Mouse (Mus musculus) kidney, postnatal 0 days (tissue): ENCODE measurements around the gene Gck. TPM values are rescaled to one million over a fixed set of nuclear protein-coding genes. Genes with fewer than 3 reads are reported as not detected.
A peak's percentile ranks its signal among the peaks of the same experiment; 100 is the strongest.

ENCODE experiments used
- ATAC-seq: fragments of 200-750 bp; cut with Nextera tagmentation; replicated peaks from 2 replicates; pipeline ENCODE4 v1.8.0; 2017; ENCODE audit warnings: low read depth, moderate number of reproducible peaks, moderate TSS enrichment, moderate library complexity; ENCODE audit not compliant: low FRiP score
- DNase-seq: peaks from one replicate; pipeline ENCODE4 v3.0.0-alpha.2; 2016; ENCODE audit warnings: low spot score
- H3K27ac ChIP-seq: fragments of 300-500 bp; sonication (generic); 2 replicates; pipeline ENCODE4 v1.5.1; 2014; ENCODE audit warnings: mild to moderate bottlenecking
- H3K27me3 ChIP-seq: fragments of 300-500 bp; sonication (generic); 2 replicates; pipeline ENCODE4 v1.6.1; 2014; ENCODE audit warnings: low read length, mixed read lengths; ENCODE audit not compliant: insufficient read depth
- H3K36me3 ChIP-seq: fragments of 300-500 bp; sonication (generic); 2 replicates; pipeline ENCODE4 v1.6.1; 2014; ENCODE audit warnings: low read length, mixed read lengths; ENCODE audit not compliant: insufficient read depth
- H3K4me1 ChIP-seq: fragments of 300-500 bp; sonication (generic); replicated peaks from 2 replicates; pipeline ENCODE4 v1.6.1; 2014; ENCODE audit warnings: antibody characterized with exemption, low read length, mixed read lengths; ENCODE audit not compliant: insufficient read depth
- H3K4me2 ChIP-seq: fragments of 300-500 bp; sonication (generic); 2 replicates; pipeline ENCODE4 v1.6.1; 2014; ENCODE audit warnings: mild to moderate bottlenecking, low read length, moderate library complexity, mixed read lengths
- H3K4me3 ChIP-seq: fragments of 300-500 bp; sonication (generic); replicated peaks from 2 replicates; pipeline ENCODE4 v1.5.1; 2014; ENCODE audit warnings: low read depth, low read length
- H3K9ac ChIP-seq: fragments of 300-500 bp; sonication (generic); 2 replicates; pipeline ENCODE4 v1.6.1; 2014; ENCODE audit warnings: low read depth, low read length
- H3K9me3 ChIP-seq: fragments of 300-500 bp; sonication (generic); replicated peaks from 2 replicates; pipeline ENCODE4 v1.6.1; 2016; ENCODE audit warnings: low read length, inconsistent platforms, mixed read lengths
- CTCF ChIP-seq: IDR thresholded peaks from 2 replicates; pipeline ENCODE4 v1.5.1; 2016; ENCODE audit warnings: antibody characterized with exemption, low read depth, mild to moderate bottlenecking, moderate library complexity
- WGBS: fragments of 180-500 bp; shearing (Covaris S2); extraction: QIAGEN DNeasy Blood & Tissue Kit; methylation state at CpG from one replicate; pipeline ENCODE4 v1.1.7; 2014; 5-methylcytosine and 5-hydroxymethylcytosine counted together
- polyA plus RNA-seq: library from polyadenylated mRNA; unstranded; fragments of >200 nt; fragmentation: Nextera tagmentation; extraction: Ambion mirVana; gene quantifications from 2 replicates; pipeline ENCODE4 v1.2.1, GENCODE M21; 2015

The Gck gene
- polyA plus RNA-seq, 1 experiment from 2014 or later: 1.0 TPM

DNA sequence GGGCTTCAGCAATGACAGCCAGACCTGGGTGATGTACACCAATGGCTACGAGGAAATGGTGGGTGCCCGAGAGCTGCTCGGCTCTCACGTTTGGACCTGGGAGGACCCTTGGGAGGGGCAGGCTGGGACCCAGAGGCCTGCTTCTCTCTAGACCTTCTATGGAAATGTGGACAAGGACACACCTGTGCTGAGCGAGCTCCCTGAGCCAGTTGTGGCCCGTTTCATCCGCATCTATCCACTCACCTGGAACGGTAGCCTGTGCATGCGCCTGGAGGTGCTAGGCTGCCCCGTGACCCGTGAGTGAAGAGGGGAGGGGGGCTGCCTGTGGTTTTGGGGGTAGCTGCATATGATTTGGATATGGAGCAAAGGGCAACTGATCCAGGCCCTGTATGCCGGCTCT lies 81.6 kb downstream of the Gck start:
- peaks cover 35% of the 10 kb centered on the region for H3K36me3 ChIP-seq
- DNase-seq: no peak
- 0 out of 2 replicates have a peak overlapping the region, but pooled peaks have one; percentile 31 for H3K27ac ChIP-seq
- TF ChIP-seq CTCF: no peak
- H3K4me2 ChIP-seq: no peak overlapping the region
- H3K9ac ChIP-seq: no peak overlapping the region
- no peak overlapping the region for H3K4me3 ChIP-seq
- ATAC-seq: 0 out of 2 replicates have a peak, but pooled peaks have one; percentile 20
- H3K27me3 ChIP-seq: no peaks in the 10 kb centered on the region
- no peaks in the 10 kb centered on the region for H3K9me3 ChIP-seq
- 77% methylated on average over 12 of the region's 12 CpGs for WGBS
- H3K4me1 ChIP-seq: peaks cover 9% of the 10 kb centered on the region; the same call in 1 of the 2 replicates

DNA sequence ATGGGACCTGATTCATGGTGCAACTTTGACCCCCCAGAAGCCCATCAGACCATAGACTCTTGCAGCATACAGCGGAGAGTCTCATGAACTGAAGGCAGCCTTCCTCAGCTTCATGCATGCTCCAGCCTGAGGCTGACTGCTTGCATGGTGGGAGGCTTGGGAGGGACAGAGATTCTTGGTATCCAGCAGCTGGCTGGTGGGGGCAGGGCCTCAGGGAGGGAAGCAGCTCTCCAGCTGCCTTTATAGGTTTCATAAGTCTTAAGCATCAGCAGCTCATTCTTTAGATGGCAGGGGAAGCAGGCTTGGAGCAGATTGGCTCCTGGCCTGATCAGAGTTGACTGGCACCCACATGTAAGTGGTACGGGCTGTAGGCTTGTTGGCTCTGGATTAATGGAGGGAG lies 82.7 kb downstream of the Gck start:
- Histone ChIP-seq H3K4me3 (no peak overlapping the region), H3K27me3 (no peaks in the 10 kb centered on the region), H3K36me3 (peaks cover 25% of the 10 kb centered on the region), H3K4me2 (no peak overlapping the region), H3K27ac (peak overlapping the region; percentile 15; the same call in 1 of the 2 replicates), H3K4me1 (peaks cover 16% of the 10 kb centered on the region; the same call in 1 of the 2 replicates), H3K9me3 (no peaks in the 10 kb centered on the region), H3K9ac (no peak overlapping the region)
- 72% methylated on average over 2 of the region's 2 CpGs for WGBS
- DNase-seq: no peak
- TF ChIP-seq CTCF: no peak
- no peak for ATAC-seq

DNA sequence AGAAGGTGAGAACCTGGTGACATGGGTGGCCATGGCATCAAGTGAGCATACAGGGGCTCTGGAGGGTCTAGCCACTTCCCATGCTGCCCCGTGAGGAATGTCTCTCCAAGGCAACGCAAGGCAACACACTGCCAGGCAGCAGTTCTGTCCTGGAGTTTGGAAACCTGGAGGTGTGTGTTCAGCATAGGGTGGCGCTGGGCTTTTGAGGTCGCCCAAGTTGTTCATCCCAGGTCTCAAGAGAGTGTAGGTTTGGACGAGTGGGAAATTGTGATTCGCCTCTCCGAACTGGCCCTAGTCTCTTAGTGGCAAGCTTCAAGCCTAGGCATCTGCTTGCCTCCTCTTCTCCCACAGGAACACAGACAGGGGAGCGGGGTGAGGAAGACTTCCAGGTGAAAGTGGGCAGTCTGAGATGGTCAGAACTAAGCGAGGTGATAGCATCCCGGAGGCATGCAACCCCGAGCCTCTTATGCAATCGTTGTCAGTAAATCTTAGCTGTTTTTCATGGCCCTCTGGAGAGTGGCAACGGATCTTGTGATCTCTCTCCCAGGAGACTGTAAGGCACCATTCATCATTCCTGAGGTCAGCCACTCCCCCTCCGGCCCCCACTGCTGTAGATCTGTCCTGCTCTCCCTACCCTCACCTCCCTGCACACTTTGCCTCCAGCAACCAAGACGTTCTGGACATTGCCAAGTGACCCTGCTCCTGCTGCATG lies 87.3 kb downstream of the Gck start:
- no peaks in the 10 kb centered on the region for H3K27me3 ChIP-seq
- 12% methylated on average over 15 of the region's 15 CpGs for WGBS
- H3K9ac ChIP-seq: peak overlapping the region; percentile 57
- H3K9me3 ChIP-seq: no peaks in the 10 kb centered on the region
- H3K4me2 ChIP-seq: peak overlapping the region; percentile 72
- no peak for TF ChIP-seq CTCF
- DNase-seq (peak; percentile 81), ATAC-seq (peak; percentile 41)
- peaks cover 28% of the 10 kb centered on the region; the same call in 1 of the 2 replicates for H3K4me1 ChIP-seq
- peak overlapping the region; percentile 61 for H3K27ac ChIP-seq
- peak overlapping the region; percentile 44 for H3K4me3 ChIP-seq
- H3K36me3 ChIP-seq: no peaks in the 10 kb centered on the region

DNA sequence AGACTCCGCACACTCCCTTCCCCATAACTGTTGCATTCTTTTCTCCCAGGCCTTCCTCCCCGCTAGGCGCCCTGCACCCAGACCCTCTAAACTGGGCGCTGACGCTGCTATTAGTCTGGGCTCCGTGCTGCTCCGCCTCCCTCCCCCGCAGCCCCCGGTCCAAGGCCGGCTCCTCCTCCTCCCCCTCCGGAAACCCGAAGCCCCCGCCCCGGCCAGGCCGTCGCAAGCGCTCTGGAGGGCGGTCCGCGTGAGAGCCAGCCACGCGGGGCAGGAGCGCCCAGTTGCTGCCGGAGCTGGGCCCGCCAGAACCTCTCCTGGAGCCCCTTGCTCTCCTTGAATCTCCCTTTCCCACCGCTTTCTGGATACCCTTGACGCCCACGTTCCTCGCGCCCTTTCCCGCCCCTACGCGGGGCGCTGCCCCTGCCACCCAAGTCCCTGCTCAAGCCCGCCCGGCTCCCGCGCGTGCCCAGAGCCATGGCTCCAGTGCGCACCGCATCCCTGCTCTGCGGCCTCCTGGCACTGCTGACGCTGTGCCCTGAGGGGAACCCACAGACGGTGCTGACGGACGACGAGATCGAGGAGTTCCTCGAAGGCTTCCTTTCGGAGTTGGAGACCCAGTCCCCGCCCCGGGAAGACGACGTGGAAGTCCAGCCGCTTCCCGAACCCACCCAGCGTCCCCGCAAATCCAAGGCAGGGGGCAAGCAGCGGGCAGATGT lies 88.0 kb downstream of the Gck start, which contains the start of gene Aebp1:
Gene Aebp1, plus strand, starts transcription at position 270 of the 716 bp plus-strand sequence.
- no peak for TF ChIP-seq CTCF
- Histone ChIP-seq H3K4me1 (peaks cover 22% of the 10 kb centered on the region; the same call in 1 of the 2 replicates), H3K27me3 (no peaks in the 10 kb centered on the region), H3K9me3 (no peaks in the 10 kb centered on the region), H3K36me3 (no peaks in the 10 kb centered on the region), H3K4me3 (peak within 1 kb of the TSS; percentile 44), H3K4me2 (peak within 1 kb of the TSS; percentile 72), H3K27ac (peak within 1 kb of the TSS; percentile 61), H3K9ac (peak within 1 kb of the TSS; percentile 57)
- peak; percentile 84 for DNase-seq
- 1% methylated on average over 57 of the region's 59 CpGs for WGBS
- ATAC-seq: peak; percentile 63; the same call in 1 of the 2 replicates

DNA sequence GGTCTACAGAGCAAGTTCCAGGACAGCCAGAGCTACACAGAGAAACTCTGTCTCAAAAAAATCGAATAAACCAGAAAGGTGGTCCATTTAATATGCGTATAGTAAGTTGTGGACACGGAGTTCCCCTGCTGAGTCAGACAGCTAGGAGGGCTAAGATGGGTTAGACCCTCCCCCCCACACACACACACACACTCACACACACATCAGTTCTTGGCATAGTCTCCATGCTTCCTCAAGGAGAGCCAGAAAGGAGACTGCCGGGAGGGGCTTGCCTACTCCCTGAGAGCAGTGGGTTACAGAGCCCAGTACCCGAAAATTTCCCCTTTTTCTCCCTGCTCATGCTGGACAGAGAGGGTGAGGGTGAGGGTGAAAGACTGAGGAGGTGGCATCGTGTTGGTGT lies 89.2 kb downstream of the Gck start:
- WGBS: 64% methylated on average over 6 of the region's 6 CpGs
- Histone ChIP-seq H3K4me2 (no peak overlapping the region), H3K27ac (no peak overlapping the region), H3K27me3 (no peaks in the 10 kb centered on the region), H3K9me3 (no peaks in the 10 kb centered on the region), H3K36me3 (no peaks in the 10 kb centered on the region), H3K4me3 (no peak overlapping the region), H3K4me1 (peaks cover 21% of the 10 kb centered on the region; the same call in 1 of the 2 replicates), H3K9ac (no peak overlapping the region)
- TF ChIP-seq CTCF: no peak
- DNase-seq: no peak
- ATAC-seq: no peak

DNA sequence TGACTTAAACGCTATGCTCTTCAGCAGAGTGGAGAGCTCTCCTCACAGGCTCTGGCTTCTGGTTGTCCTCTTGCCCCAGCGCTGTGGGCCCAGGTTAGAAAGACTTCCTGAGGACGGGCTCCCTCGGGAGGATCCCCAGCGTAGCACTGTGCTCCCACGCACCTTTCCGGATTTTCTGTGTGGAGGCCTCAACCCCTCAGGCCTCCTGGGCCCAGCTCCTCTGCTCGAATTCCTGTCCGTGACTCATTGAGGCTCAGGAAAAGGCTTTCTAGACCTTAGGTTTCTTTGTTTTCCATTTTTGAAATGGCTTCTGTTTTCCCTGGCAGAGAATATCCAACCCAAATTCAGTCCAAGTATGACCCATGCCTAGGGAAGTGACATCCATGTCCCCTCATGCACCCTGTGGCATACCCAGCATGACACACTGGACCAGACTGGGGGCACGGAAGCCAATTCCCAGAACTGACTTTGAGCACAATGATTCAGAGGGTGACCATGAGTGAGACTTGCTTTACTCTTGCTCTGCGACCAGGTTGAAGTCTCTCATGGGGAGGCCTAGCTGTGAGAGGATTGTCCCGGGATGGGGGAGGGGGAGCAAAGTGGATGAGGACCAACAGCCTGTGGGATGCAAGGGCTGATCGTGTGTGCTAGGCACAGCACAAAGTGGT lies 89.9 kb downstream of the Gck start:
- Histone ChIP-seq H3K9ac (no peak overlapping the region), H3K36me3 (no peaks in the 10 kb centered on the region), H3K9me3 (no peaks in the 10 kb centered on the region), H3K4me1 (peaks cover 21% of the 10 kb centered on the region; the same call in 1 of the 2 replicates), H3K27ac (no peak overlapping the region), H3K27me3 (no peaks in the 10 kb centered on the region), H3K4me2 (no peak overlapping the region), H3K4me3 (no peak overlapping the region)
- DNase-seq: no peak
- TF ChIP-seq CTCF: no peak
- no peak for ATAC-seq
- 69% methylated on average over 13 of the region's 13 CpGs for WGBS
